Mouse (Mus musculus): ENCODE results near the gene Pax4.

The Pax4 gene

DNA sequence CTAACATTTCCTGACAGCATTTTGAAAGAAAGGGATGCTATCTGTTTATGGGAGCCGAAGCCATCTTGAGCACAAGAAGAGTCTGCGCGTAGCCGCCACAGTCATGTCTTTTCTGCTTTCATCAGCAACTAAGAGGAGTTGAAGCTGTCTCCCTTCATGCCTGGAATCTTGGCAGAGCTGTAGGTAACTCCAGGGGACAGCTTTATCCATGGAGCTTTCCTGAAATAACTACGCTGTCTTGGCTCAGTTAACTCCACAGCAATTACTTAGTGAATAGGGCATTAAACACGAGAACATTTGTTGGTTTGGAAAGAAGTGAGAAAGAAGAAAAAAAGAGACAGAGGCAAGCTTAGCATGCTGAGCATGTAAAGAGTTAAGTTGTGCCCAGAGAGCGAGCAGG, 1.2 kb downstream of the Pax4 start:
- DNase-seq (ENCODE audit: low spot score), result no peak

DNA sequence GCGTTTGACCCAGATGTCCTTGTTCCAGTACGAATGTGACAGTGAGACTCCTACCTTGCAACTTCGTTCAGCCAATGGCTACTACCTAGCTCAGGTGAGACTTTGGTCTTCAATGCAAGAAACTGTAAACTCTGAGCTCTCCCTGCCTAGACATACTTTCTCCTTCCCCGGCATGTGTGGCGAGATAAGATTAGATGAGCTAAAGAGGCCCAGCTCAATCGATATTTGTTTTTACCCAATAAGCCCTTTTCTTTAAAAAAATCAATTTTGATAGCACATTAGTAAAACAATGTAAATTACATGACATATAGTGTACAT, 17.7 kb downstream of the Pax4 start:
- DNase-seq (ENCODE audit: low spot score), result no peak

DNA sequence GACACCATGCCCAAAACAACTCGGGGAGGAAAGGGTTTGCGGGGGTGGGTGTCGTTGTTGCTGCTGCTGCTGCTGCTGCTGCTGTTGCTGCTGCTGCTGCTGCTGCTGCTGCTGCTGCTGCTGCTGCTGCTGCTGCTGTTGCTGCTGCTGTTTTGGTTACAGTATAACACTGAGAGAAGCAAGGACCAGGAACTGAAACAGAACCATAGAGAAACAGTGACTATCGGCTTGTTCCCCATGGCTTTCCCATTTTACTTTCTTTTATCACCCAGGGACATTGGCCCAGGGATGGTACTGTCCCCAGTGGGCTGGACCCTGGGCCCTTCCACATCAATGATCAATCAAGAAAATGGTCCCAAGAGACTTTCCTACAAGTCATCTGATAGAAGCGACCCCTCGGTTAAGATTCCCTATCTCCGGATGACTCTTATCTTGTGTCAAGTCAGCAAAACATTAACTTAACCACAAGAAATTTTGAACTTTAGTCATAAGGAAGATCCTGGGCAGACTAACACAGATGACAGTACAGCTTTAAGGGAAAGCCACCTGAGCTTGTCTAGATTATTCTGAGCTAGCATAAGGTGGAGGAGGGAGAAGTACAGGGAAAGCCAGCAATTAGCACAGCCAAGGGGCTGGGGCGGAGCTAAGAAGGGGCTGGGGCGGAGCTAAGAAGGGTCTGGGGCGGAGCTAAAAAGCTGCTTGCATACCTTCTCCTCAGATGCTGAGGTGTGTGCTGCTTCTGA, 18.2 kb downstream of the Pax4 start:
- no peak for DNase-seq (ENCODE audit: low spot score)

DNA sequence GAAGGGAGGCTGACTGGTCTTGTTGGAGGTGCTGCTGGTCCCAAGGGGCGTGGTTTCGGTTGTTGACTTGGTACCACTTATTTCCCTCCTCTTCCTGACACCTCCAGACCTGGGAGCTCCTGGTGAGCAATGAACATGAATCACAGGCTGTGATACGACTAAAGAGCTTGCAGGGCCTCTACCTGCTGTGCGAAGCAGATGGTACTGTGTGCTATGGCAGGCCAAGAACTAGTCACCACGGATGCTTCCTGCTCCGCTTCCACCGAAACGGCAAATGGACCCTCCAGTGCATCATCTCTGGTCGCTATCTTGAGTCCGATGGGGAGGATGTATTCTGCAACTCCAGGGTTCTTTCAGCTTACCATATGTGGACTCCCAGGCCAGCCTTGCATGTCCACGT, 19.3 kb downstream of the Pax4 start:
- DNase-seq (ENCODE audit: low spot score), result no peak

DNA sequence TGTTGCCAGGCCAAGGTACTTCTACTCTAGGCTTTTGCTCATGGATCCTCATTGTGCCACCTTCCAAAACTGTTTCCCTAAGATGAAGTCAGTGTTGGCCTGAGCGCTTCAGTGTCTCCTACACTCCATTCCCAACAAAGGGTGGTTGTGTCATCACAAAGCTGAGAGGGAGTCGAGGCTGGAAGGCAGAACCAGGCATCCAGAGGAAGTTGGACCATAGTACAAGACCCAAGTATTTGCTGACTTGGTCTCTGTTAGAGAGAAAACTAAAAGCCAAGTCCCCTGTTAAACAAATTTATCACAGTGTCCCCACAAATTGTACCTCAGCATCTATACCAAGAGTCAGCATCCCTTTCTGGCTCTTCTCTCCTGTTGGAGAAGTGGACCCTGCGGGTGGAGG, 20.9 kb downstream of the Pax4 start, which contains the start of gene Gcc1:
TSS of gene Gcc1 (minus strand) at position 101 of the 400 bp plus-strand sequence.
- DNase-seq (ENCODE audit: low spot score), result no peak

DNA sequence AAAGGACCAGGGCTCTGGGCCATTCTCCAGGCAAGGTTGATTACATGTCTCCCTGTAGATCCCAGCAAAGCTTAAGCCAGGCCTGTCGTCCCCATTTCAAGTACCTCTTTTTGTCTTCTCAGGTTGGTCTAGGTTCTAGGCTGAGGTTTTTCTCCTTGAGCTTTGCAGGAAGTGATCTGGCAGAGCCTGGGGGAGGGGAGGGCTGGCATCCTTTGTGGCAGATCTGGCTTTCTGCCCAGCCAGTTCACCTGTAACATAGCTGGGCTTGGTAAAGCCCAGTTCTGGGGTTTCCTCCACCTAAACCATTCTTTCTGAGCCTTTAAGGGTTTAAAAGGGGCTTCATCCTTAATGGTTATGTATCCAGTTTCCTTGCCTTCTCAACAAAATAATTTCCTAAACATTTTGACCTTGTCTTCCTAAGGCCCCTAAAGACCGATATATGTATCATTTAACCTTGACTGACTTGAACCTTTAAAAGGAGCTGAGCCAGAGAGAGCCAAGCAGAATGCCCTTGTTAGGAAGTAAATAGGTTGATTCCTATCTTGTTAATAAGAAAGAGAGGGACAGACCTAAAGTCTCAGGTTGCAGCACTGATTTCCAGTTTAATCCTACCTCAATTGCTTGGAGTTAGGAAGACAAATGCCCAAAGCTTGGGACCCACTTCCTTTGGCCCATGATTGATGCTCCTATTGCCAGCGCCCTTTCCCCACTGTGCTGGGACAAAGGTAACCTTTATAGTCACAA, 21.9 kb downstream of the Pax4 start, which contains the start of gene Fscn3:
TSS of gene Fscn3 (plus strand) at position 694 of the 744 bp plus-strand sequence.
- DNase-seq (ENCODE audit: low spot score), result no peak

DNA sequence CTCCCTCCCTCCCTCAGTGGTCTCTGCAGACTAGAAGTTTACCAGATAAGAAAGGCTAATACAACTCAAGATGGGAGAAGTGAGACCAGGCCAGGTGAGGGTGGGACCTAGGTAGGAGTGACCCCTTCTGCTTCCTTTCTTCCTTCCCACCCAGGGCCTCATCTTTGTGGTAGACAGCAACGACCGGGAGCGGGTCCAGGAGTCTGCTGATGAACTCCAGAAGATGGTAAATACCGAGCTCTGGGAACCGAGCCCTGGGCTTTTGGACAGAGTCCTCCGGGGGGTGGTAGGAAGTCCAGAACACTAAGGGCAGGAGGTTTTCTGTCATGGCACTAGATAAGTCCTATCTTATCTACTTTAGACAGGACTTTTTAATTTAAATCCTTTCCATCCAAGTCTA, 24.1 kb downstream of the Pax4 start:
- no peak for DNase-seq (ENCODE audit: low spot score)

DNA sequence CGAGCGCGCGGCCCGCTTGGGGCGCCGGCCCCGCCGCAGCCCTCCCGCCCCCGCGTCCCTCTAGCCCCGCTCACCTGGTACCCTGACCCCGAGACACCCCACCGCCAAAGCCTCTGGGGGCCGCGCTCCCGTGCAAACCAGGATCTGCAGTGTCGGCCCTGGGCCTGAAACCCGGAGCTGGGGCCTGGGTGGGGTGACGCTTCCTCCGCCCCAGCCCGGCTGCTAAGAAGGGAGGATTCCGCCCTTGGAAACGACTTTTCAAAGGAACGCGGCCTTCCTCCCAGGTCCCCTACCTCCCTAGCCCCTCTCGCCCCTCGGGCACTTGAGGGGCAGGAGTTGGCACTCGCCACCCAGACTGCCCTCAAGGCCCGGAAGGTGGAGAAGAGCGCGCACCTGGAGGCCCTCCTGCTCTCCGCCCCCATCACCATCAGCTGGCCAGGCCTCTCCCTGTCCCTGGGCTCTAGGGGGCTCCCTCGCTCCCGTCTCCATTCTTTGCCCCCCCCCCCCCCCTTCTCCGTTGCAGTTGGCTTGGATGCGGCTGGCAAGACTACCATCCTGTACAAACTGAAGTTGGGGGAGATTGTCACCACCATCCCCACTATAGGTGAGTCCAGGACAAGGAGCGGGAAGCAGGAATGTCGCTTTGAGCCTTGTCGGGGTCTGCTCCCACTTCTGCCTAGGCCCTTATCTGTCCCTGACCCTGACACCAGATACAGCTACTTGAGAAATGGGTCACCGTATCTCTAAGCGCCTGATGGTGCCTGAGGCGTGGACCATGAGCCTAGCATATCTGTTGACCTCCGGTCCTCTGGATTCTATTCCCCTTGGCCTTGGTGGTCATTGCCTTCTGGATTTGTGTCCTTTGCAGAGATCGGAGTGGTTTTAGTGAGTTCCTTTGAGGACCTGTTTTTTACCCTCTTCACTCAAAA, 25.1 kb downstream of the Pax4 start:
- peak; percentile 49 for DNase-seq (ENCODE audit: low spot score)

DNA sequence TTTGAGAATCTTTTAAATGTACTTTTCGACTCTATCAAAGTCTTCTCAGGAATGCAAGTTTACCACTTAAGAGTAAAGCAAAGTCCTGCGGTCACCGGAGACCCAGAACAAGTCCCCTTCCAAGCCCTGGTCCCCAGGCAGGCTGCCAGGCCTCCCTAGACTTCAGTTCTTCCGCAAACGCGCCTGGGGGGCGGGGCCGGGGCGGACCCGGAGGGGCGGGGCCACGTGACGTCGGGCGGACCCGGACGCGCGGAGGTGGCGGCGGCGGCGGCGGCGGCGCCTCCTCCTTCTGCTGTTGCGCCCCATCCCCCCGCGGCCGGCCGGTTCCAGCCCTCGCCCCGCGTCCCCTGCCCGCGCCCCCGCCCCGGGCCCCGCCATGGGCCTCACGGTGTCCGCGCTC, 25.8 kb downstream of the Pax4 start, which contains the start of gene Arf5:
TSS of gene Arf5 (plus strand) at position 248 of the 400 bp plus-strand sequence.
- DNase-seq (ENCODE audit: low spot score), result peak; percentile 91

DNA sequence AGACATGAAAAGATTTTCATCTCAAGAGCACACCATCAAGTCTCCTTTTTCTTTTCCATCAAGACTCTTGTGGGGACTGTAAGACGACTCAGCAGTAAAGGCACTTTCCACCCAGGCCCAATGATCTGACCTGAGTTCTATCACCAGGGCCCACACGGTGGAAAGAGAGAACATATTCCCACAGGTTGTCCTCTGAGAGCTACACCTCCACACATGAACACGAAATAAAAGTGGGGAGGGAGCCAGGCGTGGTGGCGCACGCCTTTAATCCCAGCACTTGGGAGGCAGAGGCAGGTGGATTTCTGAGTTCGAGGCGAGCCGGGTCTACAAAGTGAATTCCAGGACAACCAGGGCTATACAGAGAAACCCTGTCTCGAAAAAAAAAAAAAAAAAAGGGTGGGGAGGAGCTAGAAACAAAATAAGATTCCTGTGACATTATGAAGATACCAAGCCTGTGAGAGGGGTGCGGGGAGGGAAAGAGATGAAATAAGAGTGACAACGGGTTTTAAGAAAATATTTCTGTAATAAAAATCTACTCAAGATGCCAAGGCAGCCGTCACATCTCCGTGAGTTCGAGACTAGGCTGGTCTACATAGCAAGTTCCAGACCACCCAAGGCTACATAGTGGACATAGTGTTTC, 26.4 kb downstream of the Pax4 start:
- no peak for DNase-seq (ENCODE audit: low spot score)

DNA sequence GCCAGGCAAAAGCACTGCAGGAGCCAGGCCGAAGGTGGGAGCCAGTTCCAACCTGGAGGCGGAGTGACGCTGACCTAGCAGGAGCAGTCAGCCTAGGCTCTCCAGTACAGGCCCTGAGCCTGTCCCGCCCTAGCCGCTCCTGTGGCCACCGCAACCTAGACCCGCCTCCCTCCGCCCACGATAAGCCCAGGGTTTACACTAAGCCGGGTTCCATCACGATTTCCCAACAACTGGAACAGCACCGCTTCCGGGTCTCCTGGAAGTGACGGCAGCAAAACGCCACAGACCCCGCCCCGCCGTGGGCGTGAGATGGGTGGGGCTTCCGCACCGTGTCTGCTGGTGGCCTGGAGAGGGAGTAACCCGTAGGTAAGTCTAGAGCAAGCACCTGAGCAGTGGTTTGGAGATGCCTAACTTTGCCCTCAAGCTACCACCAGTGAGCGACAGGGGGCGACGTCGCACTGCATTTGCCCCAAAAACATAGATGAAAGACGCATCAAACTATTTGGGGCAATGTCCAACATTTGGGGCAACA, 27.6 kb downstream of the Pax4 start:
- peak; percentile 91 for DNase-seq (ENCODE audit: low spot score)

DNA sequence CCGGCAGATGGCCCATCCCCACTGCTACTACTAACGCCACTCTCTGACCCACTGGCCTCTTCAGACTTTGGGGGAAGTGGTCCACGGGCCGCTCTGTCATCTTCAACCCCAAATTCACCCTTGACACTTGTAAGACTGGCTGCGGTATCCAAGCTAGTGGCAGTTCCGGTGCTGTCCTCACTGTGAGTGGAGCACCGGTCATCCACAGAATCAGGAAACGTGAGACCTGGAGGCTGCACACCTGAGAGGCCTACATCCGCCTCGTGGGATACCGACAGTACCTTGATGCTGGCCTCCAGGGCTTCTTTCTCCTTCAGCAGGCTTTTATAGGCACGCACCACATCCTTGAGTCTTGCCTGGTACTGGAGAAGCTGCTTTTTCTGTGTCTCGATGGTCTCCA, 28.3 kb downstream of the Pax4 start:
- DNase-seq (ENCODE audit: low spot score), result no peak

DNA sequence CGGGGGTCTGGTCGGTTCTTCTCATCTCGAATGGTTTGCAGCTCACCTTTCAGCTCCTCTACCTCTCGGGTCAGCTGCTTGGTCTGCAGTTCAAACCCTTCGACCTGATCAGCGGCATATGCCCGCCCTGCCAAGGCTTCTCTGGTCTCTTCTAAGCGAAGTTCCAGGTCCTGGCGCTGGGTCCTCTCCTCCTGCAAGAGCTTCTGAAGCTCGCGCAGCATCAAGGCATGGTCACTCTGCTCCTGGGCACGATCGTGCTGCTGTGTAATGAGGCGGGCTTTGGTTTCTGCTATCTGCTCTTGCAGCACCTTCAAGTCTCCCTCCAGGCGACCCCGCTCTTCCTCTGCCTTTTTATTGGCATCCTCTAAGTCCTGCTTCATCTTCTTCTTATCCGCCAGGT, 28.8 kb downstream of the Pax4 start:
- DNase-seq (ENCODE audit: low spot score), result no peak

DNA sequence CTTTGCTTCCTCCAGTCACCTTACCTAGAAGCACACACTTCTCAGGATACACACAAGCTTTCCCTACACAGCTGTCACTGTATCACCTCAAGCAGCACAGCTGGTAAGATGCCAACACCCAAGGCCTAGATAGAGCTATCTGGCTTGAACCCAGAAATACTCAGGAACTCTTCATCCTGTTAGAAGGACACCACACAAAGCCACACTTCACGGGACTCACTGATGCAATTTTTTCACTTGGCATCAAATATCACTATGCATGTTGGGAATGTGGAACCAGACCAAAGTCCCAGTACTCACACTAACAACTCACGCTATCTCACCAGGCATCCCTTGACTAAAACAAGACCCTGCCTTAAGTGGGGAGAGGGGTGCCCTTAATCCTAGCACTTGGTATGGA, 29.5 kb downstream of the Pax4 start:
- peak; percentile 43 for DNase-seq (ENCODE audit: low spot score)

DNA sequence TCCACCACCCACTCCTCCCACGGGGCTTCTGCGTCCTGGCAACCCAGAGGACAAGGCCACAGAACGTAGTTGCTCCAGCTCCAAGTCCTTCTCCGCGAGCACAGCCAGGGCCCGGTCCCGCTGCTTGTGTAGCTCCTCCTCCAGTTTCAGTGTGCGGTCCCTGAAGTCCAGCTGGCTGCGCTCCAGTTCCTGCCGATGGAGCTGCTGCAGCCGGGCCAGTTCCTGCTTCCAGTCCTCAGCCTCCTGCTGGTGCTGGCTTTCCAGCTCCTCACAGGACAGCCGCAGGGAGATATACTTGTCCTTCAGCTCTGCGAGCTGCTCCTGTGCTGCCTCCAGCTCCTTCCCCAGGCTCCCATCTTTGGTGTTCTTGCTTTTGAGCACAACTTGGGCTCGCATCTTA, 30.7 kb downstream of the Pax4 start:
- peak; percentile 80 for DNase-seq (ENCODE audit: low spot score)

DNA sequence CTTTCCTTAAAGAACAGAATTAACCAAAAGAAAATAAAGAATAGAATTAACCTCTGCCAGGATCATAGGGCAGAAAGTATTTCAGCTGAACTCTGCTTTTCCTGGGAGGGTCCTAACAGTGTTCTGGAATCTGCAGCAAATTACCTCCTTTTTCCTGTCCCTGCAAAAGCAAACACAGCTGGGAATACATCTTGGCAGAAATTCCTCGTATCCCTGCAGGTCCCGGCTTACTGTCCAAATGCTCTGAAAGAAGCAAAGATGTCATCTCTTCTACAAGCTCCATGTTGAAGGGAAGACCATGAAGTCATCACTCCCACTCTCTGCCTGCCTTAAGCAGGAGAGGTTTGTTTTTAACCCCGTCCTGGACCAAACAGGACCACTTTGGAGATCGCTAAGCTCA, 32.2 kb downstream of the Pax4 start:
- DNase-seq (ENCODE audit: low spot score), result no peak

DNA sequence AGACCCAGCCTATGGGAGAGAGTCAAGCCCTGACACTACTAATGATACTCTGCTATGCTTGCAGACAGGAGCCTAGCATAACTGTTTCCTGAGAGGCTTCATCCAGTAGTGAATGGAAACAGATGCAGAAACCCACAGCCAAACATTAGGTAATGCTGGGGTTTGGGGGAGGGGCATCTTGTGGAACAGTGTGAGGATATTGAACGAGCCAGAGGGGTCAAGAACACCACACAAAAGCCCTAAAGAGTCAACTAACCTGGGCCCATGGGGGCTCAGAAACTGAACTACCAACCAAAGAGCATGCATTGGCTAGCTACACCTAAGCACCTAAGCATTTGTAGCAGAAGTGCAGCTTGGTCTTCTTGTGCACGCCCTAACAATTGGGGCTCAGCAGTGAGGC, 37.9 kb downstream of the Pax4 start:
- no peak for DNase-seq (ENCODE audit: low spot score)

DNA sequence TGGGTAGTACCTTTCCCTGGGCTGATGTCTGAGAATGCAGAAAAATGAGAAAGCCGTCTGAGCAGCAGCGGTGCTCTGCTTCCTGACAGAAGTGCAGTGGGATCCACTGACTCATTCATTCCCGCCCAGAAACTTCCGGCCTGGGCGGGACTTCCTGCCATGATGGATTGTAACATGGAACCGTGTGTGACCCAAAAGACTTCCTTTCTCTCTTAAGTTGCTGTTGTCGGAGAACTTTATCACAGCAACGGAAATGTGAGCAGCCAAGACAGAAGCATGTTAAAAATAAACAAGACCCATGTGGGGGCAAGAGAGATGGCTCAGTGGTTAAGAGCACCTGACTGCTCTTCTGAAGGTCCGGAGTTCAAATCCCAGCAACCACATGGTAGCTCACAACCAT, 39.1 kb downstream of the Pax4 start:
- no peak for DNase-seq (ENCODE audit: low spot score)

DNA sequence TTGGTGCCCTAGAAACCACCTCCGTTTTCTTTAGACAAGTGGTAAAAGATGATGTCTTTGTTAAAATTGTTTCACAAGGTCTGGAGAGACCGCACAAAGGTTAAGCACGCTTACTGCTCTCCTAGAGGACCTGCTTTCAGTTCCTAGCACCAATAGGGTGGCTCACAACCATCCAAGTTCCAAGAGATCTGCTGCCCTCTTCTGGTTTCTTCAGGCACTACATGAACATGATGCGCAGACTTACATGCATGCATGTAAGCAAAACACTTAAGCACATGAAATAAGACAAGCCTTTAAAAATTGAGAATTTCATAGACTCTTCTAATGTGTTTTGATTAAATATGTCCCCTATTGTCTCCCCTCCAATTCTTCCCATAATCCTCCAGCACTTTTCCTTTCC, 49.4 kb downstream of the Pax4 start:
- DNase-seq (ENCODE audit: low spot score), result no peak

DNA sequence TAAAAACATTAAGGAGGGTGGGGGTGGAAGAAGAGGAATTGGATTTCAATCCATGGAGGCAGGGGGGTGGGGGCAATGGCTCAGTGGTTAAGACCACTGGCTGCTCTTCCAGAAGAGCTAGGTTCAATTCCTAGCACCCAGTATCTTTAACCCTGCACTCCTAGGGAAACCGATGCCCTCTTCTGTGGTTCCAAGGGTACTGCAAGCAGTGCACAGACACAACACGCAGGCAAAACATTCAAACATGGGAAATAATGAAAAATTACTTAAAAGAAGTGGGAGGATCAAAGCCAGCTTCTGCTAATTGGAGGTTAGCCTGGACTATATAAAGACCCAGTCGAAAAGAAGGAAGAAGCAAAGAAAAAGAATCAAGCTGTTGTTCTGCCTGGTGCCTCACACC, 50.4 kb downstream of the Pax4 start:
- DNase-seq (ENCODE audit: low spot score), result no peak

DNA sequence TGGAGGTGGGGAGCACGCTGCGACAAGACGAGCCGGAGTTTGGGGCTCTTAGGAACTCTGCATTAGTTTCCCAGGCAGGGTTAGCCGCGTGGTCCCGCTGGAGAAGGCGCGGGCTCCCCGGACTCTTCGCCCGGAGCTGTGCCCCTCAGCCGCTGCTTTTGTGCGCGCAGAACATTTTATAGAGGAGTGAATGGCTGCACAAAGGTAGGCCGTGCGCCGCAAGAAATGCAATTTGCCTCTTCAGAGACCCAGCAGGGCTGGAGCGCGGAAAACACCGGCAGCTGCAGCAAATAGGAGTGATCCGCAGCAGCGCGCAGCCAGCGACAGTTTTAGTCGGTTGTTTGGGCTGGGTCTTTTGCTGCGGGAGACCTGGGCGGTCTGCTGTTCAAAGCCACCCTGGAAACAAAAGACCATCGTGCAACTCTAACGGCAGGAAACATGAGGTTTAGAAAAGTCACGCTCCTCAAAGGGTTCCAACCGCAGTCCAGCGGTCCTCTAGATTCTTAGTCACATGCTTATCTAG, 51.4 kb downstream of the Pax4 start, which contains the start of gene Zfp800:
TSS of gene Zfp800 (minus strand) at position 325 of the 523 bp plus-strand sequence.
- no peak for DNase-seq (ENCODE audit: low spot score)

Measured in testis, postnatal 14 days (tissue).